Mouse (Mus musculus) MEL (cell line): ENCODE results near the gene Zfp1. TPM values are rescaled to one million over a fixed set of nuclear protein-coding genes. Genes with fewer than 3 reads are reported as not detected.
A peak's percentile ranks its signal among the peaks of the same experiment; 100 is the strongest.

Experiments used
- DNase-seq: peaks from one replicate; pipeline ENCODE4 v3.0.0; 2011; ENCODE audit warnings: low read depth, low spot score
- H3K27ac ChIP-seq: 2 replicates; pipeline ENCODE4 v1.5.1; 2012; ENCODE audit warnings: low read depth, mild to moderate bottlenecking, control low read depth, low read length, moderate library complexity; ENCODE audit not compliant: control insufficient read depth
- H3K27me3 ChIP-seq, 2 experiments: fragments of 150-350 bp in 1 of 2; sonication (generic) in 1 of 2; 2 replicates each; pipeline ENCODE4 v1.6.1; 2012; ENCODE audit warnings: low read length in 2 of 2, mild to moderate bottlenecking in 2 of 2, improper control_type of control experiment in 1 of 2, moderate library complexity in 1 of 2; ENCODE audit not compliant: insufficient read depth in 2 of 2, control insufficient read depth in 1 of 2
- H3K36me3 ChIP-seq, 2 experiments: 2 replicates each; pipeline ENCODE4 v1.6.1; 2012 to 2014; ENCODE audit warnings: low read length in 2 of 2, improper control_type of control experiment in 1 of 2, inconsistent platforms in 1 of 2, mild to moderate bottlenecking in 1 of 2; ENCODE audit not compliant: insufficient read depth in 2 of 2, control insufficient read depth in 1 of 2
- H3K4me1 ChIP-seq, 2 experiments: fragments of 150-350 bp in 1 of 2; sonication (generic) in 1 of 2; 2 replicates each; pipeline ENCODE4 v1.6.1; 2012; ENCODE audit warnings: low read length in 2 of 2, improper control_type of control experiment in 1 of 2, mild to moderate bottlenecking in 1 of 2; ENCODE audit not compliant: insufficient read depth in 2 of 2, control insufficient read depth in 1 of 2
- H3K4me3 ChIP-seq, 2 experiments: fragments of 150-350 bp in 1 of 2; sonication (generic) in 1 of 2; 2 replicates each; pipeline ENCODE4 v1.5.1; 2012; ENCODE audit warnings: low read depth in 2 of 2, low read length in 2 of 2, mild to moderate bottlenecking in 2 of 2, moderate library complexity in 2 of 2, control low read depth in 1 of 2, improper control_type of control experiment in 1 of 2; ENCODE audit not compliant: control insufficient read depth in 1 of 2, insufficient read depth in 1 of 2
- H3K79me2 ChIP-seq: 2 replicates; pipeline ENCODE4 v1.6.1; 2012; ENCODE audit warnings: mild to moderate bottlenecking, low read length, moderate library complexity; ENCODE audit not compliant: control insufficient read depth, poor library complexity, insufficient read depth
- H3K9ac ChIP-seq: 2 replicates; pipeline ENCODE4 v1.6.1; 2012; ENCODE audit warnings: low read depth, mild to moderate bottlenecking, control low read depth, low read length, moderate library complexity; ENCODE audit not compliant: control insufficient read depth, poor library complexity, severe bottlenecking
- H3K9me3 ChIP-seq: fragments of 150-350 bp; sonication (generic); replicated peaks from 2 replicates; pipeline ENCODE4 v1.6.1; 2012; ENCODE audit warnings: mild to moderate bottlenecking, low read length, improper control_type of control experiment, moderate library complexity; ENCODE audit not compliant: insufficient read depth
- BHLHE40 ChIP-seq: IDR thresholded peaks from 2 replicates; pipeline ENCODE4 v1.6.1; 2012; ENCODE audit warnings: low read depth, mild to moderate bottlenecking, inconsistent platforms, low read length, improper control_type of control experiment, borderline replicate concordance
- CTCF ChIP-seq, 3 experiments: IDR thresholded peaks in 2 of 3; conservative IDR thresholded peaks in 1 of 3; 2 replicates each; pipeline ENCODE4 v1.5.1; 2011 to 2012; ENCODE audit warnings: low read length in 3 of 3, low read depth in 2 of 3, mild to moderate bottlenecking in 2 of 3, improper control_type of control experiment in 1 of 3, inconsistent platforms in 1 of 3, mixed read lengths in 1 of 3, moderate library complexity in 1 of 3; ENCODE audit not compliant: control insufficient read depth in 1 of 3, insufficient read depth in 1 of 3, poor library complexity in 1 of 3, severe bottlenecking in 1 of 3
- EP300 ChIP-seq, 2 experiments: IDR thresholded peaks; 2 replicates each; pipeline ENCODE4 v1.6.1; 2011; ENCODE audit warnings: improper control_type of control experiment in 2 of 2, low read length in 2 of 2, low read depth in 1 of 2, mild to moderate bottlenecking in 1 of 2
- GATA1 ChIP-seq: IDR thresholded peaks from 2 replicates; pipeline ENCODE4 v1.6.1; 2011; ENCODE audit warnings: low read depth, low read length, improper control_type of control experiment
- JUND ChIP-seq: IDR thresholded peaks from 2 replicates; pipeline ENCODE4 v1.6.1; 2011; ENCODE audit warnings: low read depth, mild to moderate bottlenecking, improper control_type of control experiment, low read length
- KAT2A ChIP-seq: conservative IDR thresholded peaks from 2 replicates; pipeline ENCODE4 v1.6.1; 2012; ENCODE audit warnings: low read depth, low read length, improper control_type of control experiment, inconsistent platforms
- MXI1 ChIP-seq: IDR thresholded peaks from 2 replicates; pipeline ENCODE4 v1.6.1; 2011; ENCODE audit warnings: mild to moderate bottlenecking, low read depth, low read length, improper control_type of control experiment
- RAD21 ChIP-seq: IDR thresholded peaks from 2 replicates; pipeline ENCODE4 v1.6.1; 2011; ENCODE audit warnings: mild to moderate bottlenecking, low read depth, low read length, improper control_type of control experiment
- SMC3 ChIP-seq: IDR thresholded peaks from 2 replicates; pipeline ENCODE4 v1.6.1; 2011; ENCODE audit warnings: low read depth, low read length, improper control_type of control experiment
- TAL1 ChIP-seq: IDR thresholded peaks from 2 replicates; pipeline ENCODE4 v1.6.1; 2012; ENCODE audit warnings: mild to moderate bottlenecking, inconsistent platforms, low read length, moderate library complexity, mixed read lengths
- ZC3H11A ChIP-seq: IDR thresholded peaks from 2 replicates; pipeline ENCODE4 v1.6.1; 2012; ENCODE audit warnings: low read depth, mild to moderate bottlenecking, inconsistent platforms, low read length, improper control_type of control experiment
- polyA plus RNA-seq, 2 experiments: library from polyadenylated mRNA; stranded (reverse) in 1 of 2; unstranded in 1 of 2; fragments of >175 nt in 1 of 2; fragments of >200 nt in 1 of 2; gene quantifications; 2 replicates each; pipeline versions ENCODE4 v1.2.1 to v1.2.4; 2012; ENCODE audit warnings: low replicate concordance in 2 of 2, low read depth in 1 of 2; ENCODE audit not compliant: insufficient read length in 2 of 2, insufficient read depth in 1 of 2, missing spikeins in 1 of 2
- total RNA-seq: library from RNA; depleted of rRNA; stranded (reverse); fragments of 300-350 nt; gene quantifications from 2 replicates; pipeline ENCODE4 v1.2.3, GENCODE M21; 2012

Gene Zfp1
- total and polyA plus RNA-seq, 3 experiments, result 12.2 to 12.4 TPM; not detected in 1

DNA sequence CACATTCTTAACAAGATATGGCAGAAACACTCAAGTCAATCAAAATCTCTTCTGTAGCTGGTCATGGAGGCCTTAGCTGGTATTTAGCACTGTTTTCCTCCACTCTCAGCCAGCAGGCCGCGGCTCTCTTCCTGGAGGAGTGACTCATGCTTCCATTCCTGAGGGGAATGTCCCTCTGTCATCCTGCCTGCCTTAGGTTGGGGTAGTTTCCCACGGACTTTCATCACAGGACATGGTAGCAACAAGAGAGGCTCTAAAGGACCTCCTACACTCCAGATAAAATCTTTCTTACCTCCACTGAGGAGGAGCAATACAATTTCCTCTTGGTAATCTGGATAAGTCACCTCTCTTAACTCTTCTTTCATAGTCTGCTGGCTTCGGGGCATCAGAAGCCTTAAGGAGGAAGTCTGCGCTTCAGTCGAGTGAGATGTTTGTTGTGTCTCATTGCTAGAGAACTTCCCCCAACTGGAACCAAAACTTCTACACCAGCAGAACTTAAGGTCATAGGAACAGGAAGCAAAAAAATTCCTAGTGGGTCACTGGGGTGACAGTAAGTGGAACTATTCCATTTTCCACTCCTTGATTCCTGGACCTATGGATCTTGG lies 15.7 kb downstream of the Zfp1 start:
- Histone ChIP-seq H3K36me3 (peaks cover under 1 to 29% of the 10 kb centered on the region in 2 experiments; a peak in 3 of 4 replicates), H3K27me3 (no peaks in the 10 kb centered on the region), H3K9me3 (no peaks in the 10 kb centered on the region), H3K4me3 (no peak overlapping the region), H3K9ac (no peak overlapping the region), H3K79me2 (peaks cover 17% of the 10 kb centered on the region), H3K27ac (no peak overlapping the region), H3K4me1 (peaks cover 8 to 29% of the 10 kb centered on the region in 2 experiments)
- peak; percentile 63 for DNase-seq
- TF ChIP-seq EP300 (IDR thresholded peaks at IDR 0.05; ENCODE audit: low read depth in 1 of 2, low read length in 2 of 2) (peak in 1 of 2 experiments; percentile 33; a peak in 2 of 4 replicates), BHLHE40 (no peak), GATA1 (0 out of 2 replicates have a peak, but pooled peaks have one; percentile 13), TAL1 (no peak), KAT2A (no peak)

DNA sequence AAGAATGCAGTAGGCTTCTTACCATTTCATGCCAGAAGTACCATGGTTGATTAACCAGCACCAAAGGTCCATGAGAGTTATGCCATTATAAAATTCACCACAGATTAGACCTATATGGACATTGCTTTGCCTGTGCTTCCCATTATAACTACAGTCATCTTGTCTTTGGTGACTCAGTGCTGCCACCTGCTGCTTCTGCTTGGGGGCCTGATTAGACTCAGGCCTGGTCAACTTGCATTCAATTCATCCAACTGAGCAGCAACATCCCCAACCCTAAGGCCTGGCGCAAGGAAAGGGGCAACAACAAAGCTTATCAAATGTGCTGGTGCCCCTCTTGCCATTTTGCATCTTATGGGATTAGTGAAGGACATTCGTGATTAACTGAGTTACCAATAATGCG lies 19.3 kb downstream of the Zfp1 start:
- no peak for TF ChIP-seq MXI1
- TF ChIP-seq RAD21, result peak; percentile 78
- peak; percentile 64; the same call in 1 of the 2 replicates for TF ChIP-seq ZC3H11A
- peak; percentile 91 for TF ChIP-seq SMC3
- peak; percentile 82 to 87 (median 84) for TF ChIP-seq CTCF (IDR thresholded peaks at IDR 0.05 in 2 of 3, conservative IDR thresholded peaks at IDR 0.05 in 1 of 3; ENCODE audit: control insufficient read depth in 1 of 3, insufficient read depth in 1 of 3, low read depth in 2 of 3, low read length in 3 of 3, poor library complexity in 1 of 3, severe bottlenecking in 1 of 3)
- Histone ChIP-seq H3K27me3 (no peaks in the 10 kb centered on the region), H3K4me1 (peaks cover 2 to 21% of the 10 kb centered on the region in 2 experiments), H3K79me2 (peaks cover 3% of the 10 kb centered on the region; the same call in 1 of the 2 replicates), H3K36me3 (peaks cover 0 to 19% of the 10 kb centered on the region in 2 experiments; a peak in 2 of 4 replicates), H3K27ac (no peak overlapping the region), H3K9me3 (no peaks in the 10 kb centered on the region), H3K9ac (no peak overlapping the region), H3K4me3 (no peak overlapping the region)
- DNase-seq, result peak; percentile 78

DNA sequence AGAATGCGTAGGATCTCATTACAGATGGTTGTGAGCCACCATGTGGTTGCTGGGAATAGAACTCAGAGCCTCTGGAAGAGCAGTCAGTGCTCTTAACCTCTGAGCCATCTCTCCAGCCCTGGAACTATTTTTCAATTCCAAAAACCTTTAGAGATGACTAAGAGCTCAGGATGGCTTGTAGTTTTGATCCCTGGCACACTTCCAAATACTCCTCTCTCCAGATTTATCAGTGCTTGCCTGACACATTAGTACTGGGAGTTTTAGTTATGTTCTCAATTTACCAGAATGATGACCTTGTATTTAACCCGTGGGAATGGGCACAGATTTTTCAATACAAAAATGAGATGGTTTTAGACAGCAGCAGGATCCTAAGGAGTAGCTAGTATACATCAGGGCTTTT lies 23.6 kb downstream of the Zfp1 start:
- H3K4me1 ChIP-seq, result no peaks in the 10 kb centered on the region
- H3K79me2 ChIP-seq, result no peaks in the 10 kb centered on the region
- TF ChIP-seq KAT2A (no peak), CTCF (IDR thresholded peaks at IDR 0.05 in 2 of 3, conservative IDR thresholded peaks at IDR 0.05 in 1 of 3; ENCODE audit: control insufficient read depth in 1 of 3, insufficient read depth in 1 of 3, low read depth in 2 of 3, low read length in 3 of 3, poor library complexity in 1 of 3, severe bottlenecking in 1 of 3) (no peak), JUND (no peak)
- H3K9me3 ChIP-seq, result no peaks in the 10 kb centered on the region
- H3K4me3 ChIP-seq, result no peak overlapping the region
- H3K36me3 ChIP-seq, result peaks cover 0 to 12% of the 10 kb centered on the region in 2 experiments; a peak in 2 of 4 replicates
- no peaks in the 10 kb centered on the region for H3K27me3 ChIP-seq
- DNase-seq, result no peak
- no peak overlapping the region for H3K27ac ChIP-seq
- no peak overlapping the region for H3K9ac ChIP-seq
